Comparison of ENCODE assay signal across 22 mouse cellular contexts in the genomic region with DNA sequence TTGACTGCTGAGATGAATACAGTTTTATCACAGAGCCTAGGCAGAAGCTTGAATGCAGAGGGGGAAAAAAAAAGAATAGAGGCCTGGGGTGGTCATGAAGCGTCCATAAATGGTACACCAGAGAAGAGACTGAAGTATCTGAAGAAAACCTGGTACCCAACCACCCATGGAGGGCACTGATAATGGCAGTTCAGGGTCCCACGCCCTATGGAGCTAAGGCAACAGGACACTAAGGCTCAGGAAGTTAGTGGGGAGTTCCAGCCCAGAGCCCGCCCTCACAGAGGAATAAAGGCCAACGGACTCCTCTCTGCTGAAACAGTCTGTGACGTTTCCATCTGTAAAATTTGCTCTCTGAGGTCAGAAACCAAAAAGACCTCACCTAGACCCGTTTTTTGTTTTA. TPM values are rescaled to one million over a fixed set of nuclear protein-coding genes. Genes with fewer than 3 reads are reported as not detected.
"Had no signal": no experiment of that assay in that cellular context is flagged by ENCODE, and none has a peak within 500 bp of the region (broad histone marks: within the 10 kb centered on the region; RNA-seq: fewer than 3 reads in every experiment).

No protein-coding gene starts in this region.

- H3K27ac ChIP-seq: kidney, embryonic 15.5 days; macrophage; midbrain, embryonic 12.5 days; stomach, embryonic 15.5 days had no signal

- H3K4me3 ChIP-seq: kidney, embryonic 15.5 days; megakaryocyte, embryonic 14.5 days; midbrain, embryonic 12.5 days; stomach, embryonic 15.5 days had no signal

- ATAC-seq: intestine, embryonic 16.5 days; midbrain, embryonic 16.5 days had no signal

- H3K27me3 ChIP-seq: kidney, embryonic 15.5 days; stomach, embryonic 15.5 days had no signal

- H3K9me3 ChIP-seq: kidney, embryonic 15.5 days; megakaryocyte, embryonic 14.5 days; midbrain, embryonic 12.5 days; stomach, embryonic 15.5 days had no signal

- H3K4me2 ChIP-seq: kidney, embryonic 15.5 days; lung, embryonic 14.5 days; midbrain, embryonic 12.5 days; stomach, embryonic 15.5 days had no signal

- DNase-seq: kidney, adult 2 months; kidney, postnatal 14 days; layer of hippocampus, postnatal 36 days; left cerebral cortex, postnatal 4 days; lung, embryonic 14.5 days; lung, postnatal 14 days; right cerebral cortex, postnatal 14 days; thymus, adult 2 months; thymus, postnatal 25 days had no signal

- H3K9ac ChIP-seq: kidney, embryonic 15.5 days; lung, embryonic 14.5 days; midbrain, embryonic 12.5 days; stomach, embryonic 15.5 days had no signal

- H3K36me3 ChIP-seq: kidney, embryonic 15.5 days; midbrain, embryonic 12.5 days; stomach, embryonic 15.5 days had no signal

RNA-seq across cellular contexts. Expression of a gene that starts 16.3 kb away (rescaled TPM):
- total RNA-seq: layer of hippocampus, postnatal 36 days; left cerebral cortex, adult 8-10 months; left cerebral cortex, postnatal 4 days had no signal
- polyA plus RNA-seq: intestine, embryonic 16.5 days; kidney, adult 2 months; kidney, embryonic 15.5 days; large intestine, adult 2 months; limb, embryonic 14.5 days; lung, embryonic 14.5 days; macrophage; midbrain, embryonic 12.5 days; midbrain, embryonic 16.5 days; neural tube, embryonic 14.5 days; spleen, adult 2 months; stomach, embryonic 15.5 days; thymus, adult 2 months; urinary bladder, adult 2 months had no signal
